Mouse (Mus musculus) liver, postnatal 0 days (tissue): ENCODE data around the gene Zfp398.

Experiments
- CTCF ChIP-seq: sonication (generic); IDR thresholded peaks from 2 replicates; pipeline ENCODE4 v1.5.1; 2016; ENCODE audit warnings: antibody characterized with exemption, low read depth
- EP300 ChIP-seq: IDR thresholded peaks from 2 replicates; pipeline ENCODE4 v1.6.1; 2016; ENCODE audit warnings: antibody characterized with exemption, low read depth, mild to moderate bottlenecking

- TF ChIP-seq CTCF (no peak), EP300 (no peak)
Measured at GRCm38 (mm10) chr6:47903587-47903986, 68.1 kb downstream of the Zfp398 start.
